Mouse (Mus musculus): ENCODE results near the gene Cdk19.
"Not testable (repeated sequence)": the region's sequence is repeated elsewhere in the genome, so short reads cannot be mapped to it uniquely, and the experiment has no call there.

The Cdk19 gene

DNA sequence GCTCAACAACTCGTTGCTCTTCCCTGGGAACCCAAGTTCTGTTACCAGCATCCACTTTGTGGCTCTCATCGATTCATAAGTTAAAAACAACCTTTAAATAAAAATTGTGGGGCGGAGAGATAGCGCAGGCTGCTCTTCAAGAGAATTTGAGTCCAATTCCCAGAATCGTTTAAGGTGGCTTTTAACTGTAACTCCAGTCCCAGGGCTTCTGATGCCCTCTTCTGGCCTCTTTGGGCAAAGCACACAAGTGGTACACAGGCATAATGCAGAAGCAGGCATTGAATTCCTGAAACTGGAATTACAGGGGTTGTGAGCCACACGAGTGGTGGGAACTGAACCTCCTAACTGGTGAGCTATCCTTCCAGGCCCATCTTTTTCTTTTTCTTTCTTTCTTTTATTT lies 190.3 kb downstream of the Cdk19 start:
- ChIA-PET CTCF (interaction anchor here in 3 of 4 experiments (0.6 to 1.5 kb wide), 6 partner anchors 11 to 317 kb away, joined by 3 to 5 read pairs (median 4); partner anchors contain the start of gene Slc22a16 (in 1 of the 3)), POLR2A (interaction anchor here (0.6 to 13.4 kb wide), 11 partner anchors 8 to 271 kb away, joined by 3 to 150 read pairs (median 6); partner anchors contain the start of genes Gtf3c6 (in 4 of the 4) and Amd1 (in 1 of the 4))

DNA sequence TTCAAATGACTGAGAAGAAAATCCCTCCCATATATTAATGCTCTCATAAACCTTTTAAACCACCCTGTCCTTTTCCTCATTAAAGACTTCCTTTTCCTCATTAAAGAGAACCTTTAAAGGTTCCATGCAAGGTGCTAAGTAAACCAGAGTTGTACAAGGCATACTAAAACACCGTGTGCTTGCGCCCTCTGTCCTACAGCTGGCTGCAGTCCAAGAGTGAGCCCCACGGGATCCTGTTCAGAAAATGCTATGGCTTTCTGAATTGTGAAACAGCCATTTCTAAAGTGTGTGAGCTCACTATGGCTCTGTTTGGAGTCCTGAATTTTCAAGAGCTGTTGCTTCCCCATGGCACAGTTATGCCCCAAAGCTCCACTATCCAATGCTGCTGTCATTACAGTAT lies 191.3 kb downstream of the Cdk19 start:
- ChIA-PET POLR2A (interaction anchor here in 2 of 4 experiments (1.5 to 13.4 kb wide), 5 partner anchors 9 to 271 kb away, joined by 3 to 150 read pairs (median 5); partner anchors contain the start of genes Amd1 (in 1 of the 2) and Gtf3c6 (in 1 of the 2)), CTCF (no interaction called here)

GRCm38 (mm10) chr10:40532586-40532985 lies 193.2 kb downstream of the Cdk19 start:
- CTCF ChIA-PET, result not testable (repeated sequence)

More at GRCm38 (mm10) chr10:40532586-40532985, 193.2 kb downstream of the Cdk19 start:
- POLR2A ChIA-PET, result interaction anchor here in 2 of 4 experiments (0.6 to 1.2 kb wide), 2 partner anchors 275 to 755 kb away, joined by 3 read pairs; partner anchors contain the start of gene Gtf3c6 (in 1 of the 2)
